Comparison of ENCODE assay signal across 14 mouse cellular contexts in genomic region chr4:130298877-130299628, GRCm38 (mm10). TPM values are rescaled to one million over a fixed set of nuclear protein-coding genes. Genes with fewer than 3 reads are reported as not detected.
A peak's percentile ranks its signal among the peaks of the same experiment; 100 is the strongest.
DNase-seq lines count a peak whose midpoint lies in the region; ATAC-seq and TF ChIP-seq lines count a peak whose summit lies in the region.
"Had no signal": no experiment of that assay in that cellular context is flagged by ENCODE, and none has a peak within 500 bp of the region (broad histone marks: within the 10 kb centered on the region; RNA-seq: fewer than 3 reads in every experiment).

No protein-coding gene starts in this region.

- no peaks in the 10 kb centered on the region for H3K9me3 ChIP-seq in hindbrain, embryonic 12.5 days (replicated peaks)
- H3K9me3 ChIP-seq in hindbrain, embryonic 10.5 days, result no peaks in the 10 kb centered on the region
- H3K9me3 ChIP-seq in heart, postnatal 0 days (replicated peaks; ENCODE audit: control insufficient read depth, low read length), result no peaks in the 10 kb centered on the region

- H3K27me3 ChIP-seq in hindbrain, embryonic 12.5 days, result 0 out of 2 replicates have a peak, but pooled peaks cover 3% of the 10 kb centered on the region
- peaks cover 14% of the 10 kb centered on the region for H3K27me3 ChIP-seq in hindbrain, embryonic 10.5 days (ENCODE audit: insufficient read depth, poor library complexity, severe bottlenecking)
- no peaks in the 10 kb centered on the region for H3K27me3 ChIP-seq in heart, postnatal 0 days (ENCODE audit: control insufficient read depth, insufficient read depth, low read length)

- no peaks in the 10 kb centered on the region for H3K36me3 ChIP-seq in hindbrain, embryonic 12.5 days
- H3K36me3 ChIP-seq in hindbrain, embryonic 10.5 days, result no peaks in the 10 kb centered on the region
- H3K36me3 ChIP-seq in heart, postnatal 0 days (replicated peaks; ENCODE audit: control insufficient read depth, insufficient read depth, low read length), result no peaks in the 10 kb centered on the region

- ATAC-seq in hindbrain, embryonic 12.5 days (ENCODE audit: low FRiP score), result no peak
- ATAC-seq in heart, postnatal 0 days (ENCODE audit: insufficient read depth, low read depth), result peak; percentile 88
- ATAC-seq in erythroblast, adult 5-6 weeks (replicated peaks; ENCODE audit: low FRiP score, poor library complexity, severe bottlenecking), result no peak

- H3K9ac ChIP-seq in hindbrain, embryonic 12.5 days, result 0 out of 2 replicates have a peak overlapping the region, but pooled peaks have one; percentile 11
- H3K9ac ChIP-seq in heart, postnatal 0 days (replicated peaks; ENCODE audit: low read depth, low read length), result 0 out of 2 replicates have a peak overlapping the region, but pooled peaks have one; percentile 1

- TF ChIP-seq EP300 in heart, postnatal 0 days (IDR thresholded peaks at IDR 0.05; ENCODE audit: low read depth), result peak; percentile 98

- 75% methylated on average over 10 of the region's 11 CpGs for WGBS in hindbrain, embryonic 12.5 days
- 78% methylated on average over 11 of the region's 11 CpGs for WGBS in hindbrain, embryonic 10.5 days
- WGBS in heart, postnatal 0 days, result 37% methylated on average over 11 of the region's 11 CpGs

- no peak overlapping the region for H3K4me3 ChIP-seq in hindbrain, embryonic 12.5 days
- H3K4me3 ChIP-seq in hindbrain, embryonic 10.5 days, result no peak overlapping the region
- no peak overlapping the region for H3K4me3 ChIP-seq in brown adipose tissue, adult 24 weeks (ENCODE audit: insufficient read depth, low read depth, low read length)
- no peak overlapping the region for H3K4me3 ChIP-seq in heart, postnatal 0 days (ENCODE audit: low read depth, low read length)
- H3K4me3 ChIP-seq: erythroblast, embryonic 14.5 days had no signal

- no peak overlapping the region for H3K4me2 ChIP-seq in hindbrain, embryonic 12.5 days (replicated peaks)
- no peak overlapping the region for H3K4me2 ChIP-seq in heart, postnatal 0 days (ENCODE audit: low read depth, low read length)

- DNase-seq in hindbrain, embryonic 10.5 days (ENCODE audit: low spot score), result no peak
- peak; percentile 80 to 90 for DNase-seq in gastrocnemius, adult 8-10 months (ENCODE audit: low spot score in 2 of 2)
- DNase-seq in heart, postnatal 0 days (ENCODE audit: low spot score), result peak; percentile 71
- no peak for DNase-seq in kidney, adult 11 months
- no peak for DNase-seq in spleen, postnatal 10 days (ENCODE audit: low spot score in 2 of 2)
- DNase-seq: kidney, postnatal 14 days had no signal

- H3K27ac ChIP-seq in hindbrain, embryonic 12.5 days, result no peak overlapping the region
- no peak overlapping the region for H3K27ac ChIP-seq in hindbrain, embryonic 10.5 days
- peak overlapping the region; percentile 80 for H3K27ac ChIP-seq in brown adipose tissue, adult 24 weeks (replicated peaks; ENCODE audit: low read depth, low read length)
- H3K27ac ChIP-seq in heart, postnatal 0 days (ENCODE audit: low read depth), result peak overlapping the region; percentile 94

- H3K4me1 ChIP-seq in hindbrain, embryonic 12.5 days, result no peaks in the 10 kb centered on the region
- peaks cover 19% of the 10 kb centered on the region for H3K4me1 ChIP-seq in hindbrain, embryonic 10.5 days (replicated peaks)
- 0 out of 2 replicates have a peak, but pooled peaks cover 3% of the 10 kb centered on the region for H3K4me1 ChIP-seq in brown adipose tissue, adult 24 weeks (ENCODE audit: control insufficient read depth, insufficient read depth, insufficient read length, low read length)
- H3K4me1 ChIP-seq in heart, postnatal 0 days (ENCODE audit: control insufficient read depth, insufficient read depth), result peaks cover 7% of the 10 kb centered on the region; the same call in 1 of the 2 replicates

- no peak for TF ChIP-seq CTCF in heart, postnatal 0 days (IDR thresholded peaks at IDR 0.05; ENCODE audit: low read depth)

RNA-seq across cellular contexts. Expression of gene Fabp3, which starts 9.3 kb away (rescaled TPM):
- 44.2 and 46.0 TPM in 2 replicates for polyA plus RNA-seq in hindbrain, embryonic 12.5 days (2016; fragmentation: Nextera tagmentation; extraction: Ambion mirVana)
- polyA plus RNA-seq in hindbrain, embryonic 10.5 days (2016; fragmentation: Nextera tagmentation; extraction: Ambion mirVana), result 12.3 and 33.1 TPM in 2 replicates
- polyA plus RNA-seq in brown adipose tissue, adult 24 weeks (2012; ENCODE audit: insufficient read depth, insufficient read length, missing spikeins), result 1,247 and 2,143 TPM in 2 replicates
- total RNA-seq in gastrocnemius, adult 8-10 months (2022), result 1,000 to 10,000 TPM in 1 of 4 experiments, 100 to 1,000 TPM in 3; 564 to 1,027 (median 619) TPM
- 2,071 and 3,924 TPM in 2 replicates for total RNA-seq in heart, postnatal 0 days (2014; rRNA removed; ENCODE audit: low replicate concordance)
- 10,729 and 11,746 TPM in 2 replicates for polyA plus RNA-seq in heart, postnatal 0 days (2015; fragmentation: Nextera tagmentation; extraction: Ambion mirVana)
- total RNA-seq in erythroblast, adult 5-6 weeks (2015; ENCODE audit: low replicate concordance), result 2.1 TPM in 1 of 2 replicates, not detected in the other
- not detected in 2 replicates for total RNA-seq in erythroblast, adult 5-6 weeks (2017; ENCODE audit: low replicate concordance)
- polyA plus RNA-seq: erythroblast, embryonic 14.5 days had no signal

RNA-seq across cellular contexts. Expression of gene Gm10570, which starts 9.4 kb away (rescaled TPM):
- polyA plus RNA-seq in hindbrain, embryonic 12.5 days (2016; fragmentation: Nextera tagmentation; extraction: Ambion mirVana), result 0.46 TPM in 1 of 2 replicates, not detected in the other
- not detected in 2 replicates for polyA plus RNA-seq in hindbrain, embryonic 10.5 days (2016; fragmentation: Nextera tagmentation; extraction: Ambion mirVana)
- polyA plus RNA-seq in brown adipose tissue, adult 24 weeks (2012; ENCODE audit: insufficient read depth, insufficient read length, missing spikeins), result 2.1 TPM in 1 of 2 replicates, not detected in the other
- under 1 TPM in 1 of 4 experiments, not detected in 3; 0.92 TPM for total RNA-seq in gastrocnemius, adult 8-10 months (2022)
- not detected in 2 replicates for total RNA-seq in heart, postnatal 0 days (2014; rRNA removed; ENCODE audit: low replicate concordance)
- polyA plus RNA-seq in heart, postnatal 0 days (2015; fragmentation: Nextera tagmentation; extraction: Ambion mirVana), result 2.1 and 2.8 TPM in 2 replicates
- total RNA-seq in erythroblast, adult 5-6 weeks (2015; ENCODE audit: low replicate concordance), result not detected in 2 replicates
- total RNA-seq in erythroblast, adult 5-6 weeks (2017; ENCODE audit: low replicate concordance), result not detected in 2 replicates
- total RNA-seq: left cerebral cortex, postnatal 14 days; monocyte, adult 5-6 weeks had no signal
- polyA plus RNA-seq: C2C12; erythroblast, embryonic 14.5 days; lung, embryonic 16.5 days had no signal

RNA-seq across cellular contexts. Expression of gene Serinc2, which starts 20.0 kb away (rescaled TPM):
- 85.2 and 85.3 TPM in 2 replicates for polyA plus RNA-seq in hindbrain, embryonic 12.5 days (2016; fragmentation: Nextera tagmentation; extraction: Ambion mirVana)
- 53.1 and 65.7 TPM in 2 replicates for polyA plus RNA-seq in hindbrain, embryonic 10.5 days (2016; fragmentation: Nextera tagmentation; extraction: Ambion mirVana)
- 1.6 and 2.3 TPM in 2 replicates for polyA plus RNA-seq in brown adipose tissue, adult 24 weeks (2012; ENCODE audit: insufficient read depth, insufficient read length, missing spikeins)
- total RNA-seq in gastrocnemius, adult 8-10 months (2022), result 100 to 1,000 TPM in 1 of 4 experiments, 10 to 100 TPM in 3; 73.1 to 119 (median 84.5) TPM
- 1.3 and 1.9 TPM in 2 replicates for total RNA-seq in heart, postnatal 0 days (2014; rRNA removed; ENCODE audit: low replicate concordance)
- polyA plus RNA-seq in heart, postnatal 0 days (2015; fragmentation: Nextera tagmentation; extraction: Ambion mirVana), result 1.3 TPM in 2 replicates
- not detected in 2 replicates for total RNA-seq in erythroblast, adult 5-6 weeks (2015; ENCODE audit: low replicate concordance)
- 1.3 TPM in 1 of 2 replicates, not detected in the other for total RNA-seq in erythroblast, adult 5-6 weeks (2017; ENCODE audit: low replicate concordance)
- total RNA-seq: monocyte, adult 5-6 weeks had no signal
- polyA plus RNA-seq: erythroblast, embryonic 14.5 days had no signal

Comparison
In these comparisons a context has a peak if more than half of its experiments do, and no peak if none do; other contexts are left out.
1. H3K27ac ChIP-seq: peak in brown adipose tissue, adult 24 weeks (single experiment) and heart, postnatal 0 days (single experiment); none in hindbrain, embryonic 12.5 days (single experiment) and hindbrain, embryonic 10.5 days (single experiment).
2. DNase-seq: peak in gastrocnemius, adult 8-10 months (2 of 2) and heart, postnatal 0 days (single experiment); none in hindbrain, embryonic 10.5 days (single experiment), kidney, adult 11 months (single experiment) and spleen, postnatal 10 days (0 of 2).
3. RNA of gene Fabp3, which starts 9.3 kb away (polyA plus RNA-seq): 10,729 to 11,746 TPM in heart, postnatal 0 days and 1,247 to 2,143 TPM in brown adipose tissue, adult 24 weeks; 44.2 to 46.0 TPM in hindbrain, embryonic 12.5 days and 12.3 to 33.1 TPM in hindbrain, embryonic 10.5 days; every median in the first group is over 10 times any median in the second.
4. RNA of gene Serinc2, which starts 20.0 kb away (polyA plus RNA-seq): 85.2 to 85.3 TPM in hindbrain, embryonic 12.5 days and 53.1 to 65.7 TPM in hindbrain, embryonic 10.5 days; 1.6 to 2.3 TPM in brown adipose tissue, adult 24 weeks and 1.3 TPM in heart, postnatal 0 days; every median in the first group is over 10 times any median in the second.